Mouse (Mus musculus) limb, embryonic 14.5 days (tissue): ENCODE data around the gene Ctbp1. TPM values are rescaled to one million over a fixed set of nuclear protein-coding genes. Genes with fewer than 3 reads are reported as not detected.

Experiments used
- ATAC-seq: fragments of 200-750 bp; cut with Nextera tagmentation; 2 replicates; pipeline ENCODE4 v1.8.0; 2017; ENCODE audit warnings: low read depth, moderate number of reproducible peaks, moderate TSS enrichment; ENCODE audit not compliant: low FRiP score
- DNase-seq: peaks from one replicate; pipeline ENCODE4 v3.0.0-alpha.2; 2015; ENCODE audit warnings: low spot score
- H3K27ac ChIP-seq: fragments of 300-500 bp; sonication (generic); replicated peaks from 2 replicates; pipeline ENCODE4 v1.5.1; 2014; ENCODE audit warnings: low read depth, mild to moderate bottlenecking, low read length, moderate library complexity, mixed read lengths
- H3K27me3 ChIP-seq: fragments of 300-500 bp; sonication (generic); 2 replicates; pipeline ENCODE4 v1.6.1; 2014; ENCODE audit warnings: low read length, mixed read lengths; ENCODE audit not compliant: control insufficient read depth, insufficient read depth
- H3K36me3 ChIP-seq: fragments of 300-500 bp; sonication (generic); 2 replicates; pipeline ENCODE4 v1.6.1; 2014; ENCODE audit warnings: mild to moderate bottlenecking, low read length, moderate library complexity, mixed read lengths; ENCODE audit not compliant: control insufficient read depth, insufficient read depth
- H3K4me1 ChIP-seq: fragments of 300-500 bp; sonication (generic); 2 replicates; pipeline ENCODE4 v1.6.1; 2014; ENCODE audit warnings: antibody characterized with exemption, low read length, mixed read lengths; ENCODE audit not compliant: control insufficient read depth, insufficient read depth
- H3K4me2 ChIP-seq: fragments of 300-500 bp; sonication (generic); replicated peaks from 2 replicates; pipeline ENCODE4 v1.6.1; 2014; ENCODE audit warnings: low read depth, mild to moderate bottlenecking, low read length, moderate library complexity; ENCODE audit not compliant: severe bottlenecking
- H3K4me3 ChIP-seq: fragments of 300-500 bp; sonication (generic); replicated peaks from 2 replicates; pipeline ENCODE4 v1.5.1; 2014; ENCODE audit warnings: low read length
- H3K9ac ChIP-seq: fragments of 300-500 bp; sonication (generic); 2 replicates; pipeline ENCODE4 v1.6.1; 2014; ENCODE audit warnings: mild to moderate bottlenecking, low read depth, low read length, moderate library complexity; ENCODE audit not compliant: severe bottlenecking
- H3K9me3 ChIP-seq: fragments of 300-500 bp; sonication (generic); 2 replicates; pipeline ENCODE4 v1.6.1; 2016; ENCODE audit warnings: low read length; ENCODE audit not compliant: control insufficient read depth
- POLR2A ChIP-seq: fragments of 200-500 bp; IDR thresholded peaks from 2 replicates; pipeline ENCODE4 v1.8.0; 2012; ENCODE audit warnings: inconsistent platforms, mild to moderate bottlenecking, moderate library complexity, borderline replicate concordance; ENCODE audit not compliant: insufficient read depth, insufficient read length; ENCODE audit errors: extremely low read depth
- WGBS: fragments of 180-500 bp; shearing (Covaris S2); extraction: QIAGEN DNeasy Blood & Tissue Kit; methylation state at CpG from one replicate; pipeline ENCODE4 v1.1.7; 2014; 5-methylcytosine and 5-hydroxymethylcytosine counted together
- polyA plus RNA-seq, 2 experiments: library from polyadenylated mRNA; depleted of rRNA in 1 of 2; stranded (reverse) in 1 of 2; unstranded in 1 of 2; fragments of >200 nt; fragmentation: Nextera tagmentation in 1 of 2; extraction: Ambion mirVana in 1 of 2; gene quantifications; 2 replicates each; pipeline versions ENCODE4 v1.2.1 to v1.2.3; 2012 to 2014

Ctbp1 gene
- 266 and 270 TPM in 2 replicates for polyA plus RNA-seq (2012; rRNA removed)
- 341 and 376 TPM in 2 replicates for polyA plus RNA-seq (2014; fragmentation: Nextera tagmentation; extraction: Ambion mirVana)

- Histone ChIP-seq H3K4me1 (peaks cover 7% of the 10 kb centered on the region), H3K27ac (peak within 1 kb of the TSS; percentile 96), H3K4me2 (peak within 1 kb of the TSS; percentile 75), H3K9me3 (no peaks in the 10 kb centered on the region), H3K4me3 (peak within 1 kb of the TSS; percentile 86), H3K27me3 (no peaks in the 10 kb centered on the region), H3K9ac (peak within 1 kb of the TSS; percentile 92), H3K36me3 (peaks cover under 1% of the 10 kb centered on the region; the same call in 1 of the 2 replicates)
- ATAC-seq (peak; percentile 92), DNase-seq (peak; percentile 95)
- WGBS: under 1% methylated on average over 41 of the region's 57 CpGs
- peak; percentile 56; the same call in 1 of the 2 replicates for TF ChIP-seq POLR2A
Observed at GRCm38 (mm10) chr5:33274953-33275454, at the start of gene Ctbp1. Gene Ctbp1 (minus strand): TSS chr5:33274994.

DNA sequence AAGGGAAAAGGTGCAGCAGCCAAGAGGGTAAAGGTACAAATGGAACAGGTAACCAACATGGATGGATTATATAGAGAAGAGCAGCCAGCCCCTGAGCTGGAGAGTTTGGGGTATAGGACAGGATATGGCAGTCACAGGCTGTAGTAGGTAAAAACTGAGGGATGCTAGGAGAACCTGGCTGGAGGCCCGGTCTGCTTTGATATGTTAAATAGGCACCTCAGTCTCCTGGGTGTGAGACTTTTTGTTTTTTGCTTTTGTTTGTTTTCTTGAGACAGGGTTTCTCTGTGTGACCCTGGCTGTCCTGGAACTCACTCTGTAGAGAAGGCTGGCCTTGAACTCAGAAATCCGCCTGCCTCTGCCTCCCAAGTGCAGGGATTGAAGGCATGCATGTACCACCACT, 49.7 kb upstream of the Ctbp1 start:
- 55% methylated on average over 2 of the region's 2 CpGs for whole genome bisulfite sequencing
- H3K36me3 ChIP-seq: no peaks in the 10 kb centered on the region
- no peak for TF ChIP-seq POLR2A
- ATAC-seq (no peak), DNase-seq (no peak)
- no peak overlapping the region for H3K27ac ChIP-seq
- H3K4me2 ChIP-seq: no peak overlapping the region
- H3K4me3 ChIP-seq: no peak overlapping the region
- no peaks in the 10 kb centered on the region for H3K9me3 ChIP-seq
- no peaks in the 10 kb centered on the region for H3K27me3 ChIP-seq
- no peak overlapping the region for H3K9ac ChIP-seq
- no peaks in the 10 kb centered on the region for H3K4me1 ChIP-seq

- Histone ChIP-seq H3K9ac (no peak overlapping the region), H3K9me3 (no peaks in the 10 kb centered on the region), H3K4me1 (no peaks in the 10 kb centered on the region), H3K27me3 (no peaks in the 10 kb centered on the region), H3K4me2 (no peak overlapping the region), H3K4me3 (no peak overlapping the region), H3K27ac (no peak overlapping the region), H3K36me3 (no peaks in the 10 kb centered on the region)
- 80% methylated on average over 7 of the region's 7 CpGs for WGBS
- no peak for TF ChIP-seq POLR2A
- DNase-seq: no peak
- ATAC-seq: no peak
Observed at GRCm38 (mm10) chr5:33312192-33312591, 37.4 kb upstream of the Ctbp1 start.

DNA sequence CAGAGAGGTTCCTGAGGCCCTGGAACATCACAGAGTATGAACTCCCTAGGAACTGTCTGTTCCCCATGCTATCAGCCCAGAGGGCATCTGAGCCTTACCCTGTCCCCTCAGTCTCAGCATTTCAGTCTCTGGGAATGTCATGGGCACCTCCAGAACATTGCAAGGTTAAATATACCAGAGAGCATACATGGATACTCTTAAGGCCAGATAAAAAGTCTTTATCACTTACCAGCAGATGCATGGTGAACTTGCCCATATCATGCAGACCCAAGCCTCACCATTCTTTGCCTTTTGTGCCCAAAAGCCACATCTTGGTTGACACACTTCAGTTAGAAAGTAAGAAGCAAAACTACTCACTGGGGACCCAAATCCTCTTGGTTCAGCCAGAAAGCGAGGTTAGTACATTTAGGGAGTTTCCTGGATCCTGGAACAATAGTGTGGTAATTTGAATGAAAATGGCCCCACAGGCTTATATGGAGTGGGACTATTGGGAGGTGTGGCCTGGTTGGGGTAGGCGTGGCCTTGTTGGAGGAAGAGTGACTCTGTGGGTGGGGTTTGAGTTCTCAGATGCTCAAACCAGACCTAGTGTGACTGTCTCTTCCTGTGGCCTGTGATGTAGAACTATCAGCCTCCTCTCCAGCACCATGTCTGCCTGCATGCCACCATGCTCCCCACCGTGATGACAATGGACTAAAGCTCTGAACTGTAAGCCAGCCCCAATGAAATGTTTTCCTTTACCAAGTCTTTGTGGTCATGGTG, 36.1 kb upstream of the Ctbp1 start:
- Histone ChIP-seq H3K4me3 (no peak overlapping the region), H3K9me3 (no peaks in the 10 kb centered on the region), H3K4me1 (no peaks in the 10 kb centered on the region), H3K4me2 (no peak overlapping the region), H3K36me3 (no peaks in the 10 kb centered on the region), H3K27ac (no peak overlapping the region), H3K9ac (no peak overlapping the region), H3K27me3 (no peaks in the 10 kb centered on the region)
- DNase-seq: no peak
- no peak for TF ChIP-seq POLR2A
- ATAC-seq: no peak
- WGBS: 69% methylated on average over 3 of the region's 3 CpGs

DNA sequence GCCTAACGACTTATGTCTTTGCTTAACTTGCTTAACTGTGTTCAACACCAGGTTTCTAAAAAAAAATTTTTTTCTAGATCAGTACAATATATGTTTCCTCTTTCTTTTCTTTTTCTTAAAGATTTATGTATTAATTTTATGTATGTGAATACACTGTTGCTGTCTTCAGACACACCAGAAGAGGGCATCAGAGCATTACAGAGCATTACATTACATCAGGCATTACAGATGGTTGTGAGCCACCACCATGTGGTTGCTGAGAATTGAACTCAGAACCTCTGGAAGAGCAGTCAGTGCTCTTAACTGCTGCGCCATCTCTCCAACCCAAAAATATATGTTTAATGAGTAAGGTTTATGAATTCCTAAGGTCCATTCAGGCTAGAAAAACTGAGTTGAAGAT, 27.0 kb upstream of the Ctbp1 start:
- Histone ChIP-seq H3K9ac (no peak overlapping the region), H3K36me3 (no peaks in the 10 kb centered on the region), H3K9me3 (no peaks in the 10 kb centered on the region), H3K4me2 (no peak overlapping the region), H3K4me3 (no peak overlapping the region), H3K4me1 (no peaks in the 10 kb centered on the region), H3K27ac (no peak overlapping the region), H3K27me3 (no peaks in the 10 kb centered on the region)
- WGBS: 81% methylated on average over 2 of the region's 2 CpGs
- ATAC-seq: no peak
- no peak for TF ChIP-seq POLR2A
- DNase-seq: no peak
